Mouse (Mus musculus) liver, embryonic 14.5 days (tissue): ENCODE data around the gene Mab21l2.

ENCODE experiments used
- CTCF ChIP-seq: IDR thresholded peaks from 2 replicates; pipeline ENCODE4 v1.5.1; 2016; ENCODE audit warnings: antibody characterized with exemption, low read depth, control low read depth
- EP300 ChIP-seq: IDR thresholded peaks from 2 replicates; pipeline ENCODE4 v1.6.1; 2016; ENCODE audit warnings: antibody characterized with exemption, low read depth

DNA sequence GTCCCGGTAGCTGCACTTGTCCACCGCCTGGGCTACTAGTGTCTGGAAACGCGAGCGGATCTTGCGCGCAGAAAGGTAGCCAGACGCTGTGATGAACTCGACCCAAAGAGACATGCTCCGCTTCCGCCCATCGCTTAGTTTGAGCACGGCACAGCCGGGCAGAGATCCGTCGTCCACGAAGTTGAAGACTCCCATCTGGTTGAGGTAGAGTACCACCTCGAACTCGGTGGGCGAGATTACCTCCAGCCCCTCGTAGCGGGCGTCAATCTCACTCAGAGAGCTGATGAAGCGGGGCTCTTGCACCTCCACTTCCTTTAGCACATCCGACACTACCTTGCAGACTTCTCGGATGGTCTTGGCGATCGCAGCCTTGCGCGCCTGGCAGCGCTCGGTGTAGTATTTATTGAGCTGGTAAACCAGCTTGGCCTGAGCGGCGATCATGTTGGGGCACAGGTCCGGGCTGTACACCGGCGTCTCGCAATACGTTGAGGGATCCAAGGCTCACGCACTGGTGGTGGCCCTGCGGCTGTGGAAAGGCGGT is 1.1 kb downstream of the Mab21l2 start:
- TF ChIP-seq CTCF (no peak), EP300 (no peak)
